Mouse (Mus musculus) lung, adult 18-20 months (tissue): ENCODE data around the gene Rgs6.

Experiments
- DNase-seq, 2 experiments: peaks; one replicate each; pipeline ENCODE4 v3.0.0; 2022; ENCODE audit warnings: mixed read lengths in 2 of 2

The Rgs6 gene

DNA sequence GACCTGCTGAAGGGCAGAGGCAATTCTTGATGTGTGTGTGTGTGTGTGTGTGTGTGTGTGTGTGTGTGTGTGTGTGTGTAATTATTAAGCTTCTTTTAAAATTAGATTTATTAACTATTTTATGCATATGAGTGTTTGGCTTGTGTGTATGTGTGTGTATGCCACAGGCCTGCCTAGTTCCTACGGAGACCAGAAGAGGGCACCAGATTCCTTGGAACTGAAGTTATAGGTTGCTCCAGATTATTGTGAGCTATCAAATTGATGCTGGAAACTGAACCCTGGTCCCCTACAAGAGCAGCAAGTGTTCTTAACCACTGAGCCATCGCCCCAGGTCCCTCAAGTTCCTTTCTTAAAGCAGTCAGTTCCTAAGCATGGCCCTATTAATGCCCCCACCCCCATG, 511.8 kb downstream of the Rgs6 start:
- DNase-seq: no peak

DNA sequence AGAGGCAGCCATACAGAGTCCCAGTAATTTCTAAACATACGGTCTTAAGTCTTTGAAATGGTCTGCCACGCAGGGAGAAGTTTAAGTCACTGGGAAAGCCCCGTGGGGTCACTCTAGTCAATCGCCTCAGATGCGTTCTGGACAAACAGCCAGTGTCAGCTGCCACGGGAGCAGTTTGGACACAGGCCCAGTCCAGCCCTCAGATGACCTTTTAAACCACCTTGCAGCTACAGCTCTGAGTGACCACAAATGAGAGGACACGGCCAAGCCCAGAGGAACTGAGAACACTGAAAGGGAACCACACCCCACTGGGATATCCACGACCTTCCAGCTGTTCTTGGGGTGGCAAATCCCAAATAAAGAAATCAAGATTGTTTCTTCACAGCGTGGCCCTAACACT, 512.3 kb downstream of the Rgs6 start:
- DNase-seq: peak; percentile 43 to 53

DNA sequence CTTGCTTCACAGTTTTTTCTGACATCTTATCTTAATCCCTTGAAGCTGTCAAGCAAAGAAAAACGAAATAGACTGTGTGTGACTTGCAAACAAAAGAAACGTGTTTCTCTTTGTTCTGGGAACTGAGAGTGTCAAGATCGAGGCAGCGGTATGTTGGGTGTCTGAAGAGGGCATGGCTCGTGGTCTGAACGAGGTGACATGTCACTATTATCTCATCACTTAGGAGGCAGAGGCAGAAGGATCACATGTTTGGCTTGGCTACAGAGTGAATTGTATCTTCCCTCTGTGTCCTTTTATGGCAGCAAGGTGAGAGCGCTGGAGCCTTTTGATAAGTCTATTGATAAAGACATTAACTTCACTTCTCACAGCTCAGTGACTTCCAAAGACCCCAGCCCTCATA, 512.8 kb downstream of the Rgs6 start:
- no peak for DNase-seq

- peak; percentile 75 to 82 for DNase-seq
Measured at GRCm38 (mm10) chr12:83105514-83106119, 517.5 kb downstream of the Rgs6 start.

GRCm38 (mm10) chr12:83106120-83106517, 518.0 kb downstream of the Rgs6 start:
- DNase-seq: no peak

DNA sequence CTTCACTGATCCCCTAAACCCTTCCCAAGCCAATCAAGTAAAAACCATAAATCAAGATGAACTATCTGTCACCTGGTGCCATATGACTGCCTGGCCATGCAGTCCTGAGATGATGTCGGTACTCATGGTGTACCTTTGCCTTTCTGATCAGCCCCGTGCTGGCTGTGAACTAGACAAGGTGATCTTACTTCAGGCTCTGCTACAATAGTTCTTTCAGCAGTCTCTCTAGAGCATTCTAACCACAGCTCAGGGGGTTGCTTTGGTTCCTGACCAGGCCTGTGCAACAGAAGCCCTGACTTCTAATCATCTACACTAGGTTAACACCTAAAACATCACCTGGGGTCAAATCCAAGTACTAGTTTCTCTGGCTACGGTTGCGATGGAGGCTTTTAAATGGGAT, 521.4 kb downstream of the Rgs6 start:
- DNase-seq: no peak

DNA sequence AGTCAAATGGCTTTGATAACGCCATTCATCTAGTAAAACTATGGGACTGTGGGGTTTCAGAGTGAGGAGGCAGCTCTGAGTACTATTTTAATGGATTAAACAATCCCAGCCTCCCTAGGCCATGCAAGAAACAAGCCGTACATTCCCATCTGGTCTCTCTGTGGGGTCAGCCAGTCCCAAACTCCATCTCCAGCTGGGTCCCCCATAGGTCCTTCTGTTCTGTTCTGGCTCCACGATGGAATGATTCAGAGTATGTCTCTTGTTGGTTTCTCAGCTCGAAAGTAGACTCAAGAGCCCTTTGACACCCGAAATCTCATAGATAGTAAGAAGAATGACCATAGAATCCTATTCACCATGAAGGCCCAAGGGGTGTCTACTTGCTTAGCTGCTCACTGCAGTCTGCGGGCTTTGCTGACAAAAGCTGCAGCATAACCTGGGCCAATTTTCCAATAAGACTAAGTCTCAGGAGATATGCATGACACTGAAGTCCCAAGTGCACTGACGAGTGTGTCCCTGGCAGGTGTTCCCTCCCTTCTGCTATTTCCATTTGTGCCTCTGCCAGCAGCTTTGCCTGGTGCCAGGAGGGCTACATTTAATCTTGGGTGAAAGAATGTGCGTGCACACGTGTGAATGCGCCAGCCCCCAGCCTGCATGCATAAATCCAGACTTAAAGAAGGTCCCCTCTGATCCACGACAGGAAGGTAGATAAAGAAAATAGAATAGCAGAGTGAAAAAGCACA, 522.0 kb downstream of the Rgs6 start:
- no peak for DNase-seq

DNA sequence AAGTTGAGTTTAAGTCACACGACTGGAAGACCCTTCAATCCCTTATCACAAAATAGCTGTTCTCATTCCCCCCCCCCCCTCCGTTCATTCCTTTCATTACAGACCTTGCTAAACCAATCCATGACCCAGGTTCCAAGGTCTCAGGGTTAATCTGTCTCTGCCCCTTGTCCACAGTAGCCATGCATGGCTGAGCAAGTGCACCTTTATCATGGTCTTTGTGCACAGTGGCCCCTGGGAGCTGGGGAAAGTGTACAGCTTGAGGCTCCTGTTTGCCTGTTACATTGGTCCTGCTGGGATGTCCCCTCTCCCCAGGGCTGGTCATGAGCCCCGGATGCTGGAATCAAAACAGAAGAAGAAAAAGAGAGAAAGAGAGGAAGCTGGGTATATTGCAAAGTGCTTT, 522.6 kb downstream of the Rgs6 start:
- DNase-seq: no peak

GRCm38 (mm10) chr12:83112283-83112682, 524.2 kb downstream of the Rgs6 start:
- DNase-seq: no peak

DNA sequence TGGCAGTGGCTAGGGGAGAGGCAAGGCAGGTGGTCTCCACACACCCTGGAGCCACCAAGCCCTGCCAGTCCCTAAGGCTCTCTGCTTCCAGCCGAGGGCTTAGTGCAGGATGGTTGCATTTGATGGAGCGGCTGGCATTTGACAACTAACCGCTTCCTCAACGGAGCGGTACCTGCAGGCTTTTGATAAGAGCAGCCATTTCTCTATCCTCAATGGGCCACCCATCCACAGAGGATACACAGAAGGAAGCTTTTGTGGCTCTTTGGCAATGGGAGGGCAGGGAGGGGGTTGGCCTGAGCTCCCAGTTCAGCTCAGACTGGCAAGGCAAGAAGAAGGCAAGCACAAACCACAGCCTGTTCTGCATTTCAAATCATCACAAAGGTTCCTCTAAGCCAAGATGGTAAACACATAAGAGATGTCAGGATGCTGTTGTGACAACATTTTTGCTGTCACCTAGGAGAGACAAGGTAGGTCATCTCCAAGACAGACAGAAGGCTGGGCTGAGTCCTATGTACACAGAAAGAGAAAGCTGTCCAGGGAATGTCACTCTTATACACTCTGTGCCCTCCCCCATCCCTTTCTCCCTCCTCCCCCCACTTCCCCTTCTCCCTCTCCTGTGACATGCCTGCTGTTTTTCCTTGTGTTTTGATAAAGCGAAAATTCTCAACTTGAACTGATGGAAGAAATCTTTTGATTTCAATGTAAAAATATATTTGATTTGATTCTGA, 525.0 kb downstream of the Rgs6 start:
- no peak for DNase-seq

- no peak for DNase-seq
Measured at GRCm38 (mm10) chr12:83113971-83114370, 525.9 kb downstream of the Rgs6 start.

DNA sequence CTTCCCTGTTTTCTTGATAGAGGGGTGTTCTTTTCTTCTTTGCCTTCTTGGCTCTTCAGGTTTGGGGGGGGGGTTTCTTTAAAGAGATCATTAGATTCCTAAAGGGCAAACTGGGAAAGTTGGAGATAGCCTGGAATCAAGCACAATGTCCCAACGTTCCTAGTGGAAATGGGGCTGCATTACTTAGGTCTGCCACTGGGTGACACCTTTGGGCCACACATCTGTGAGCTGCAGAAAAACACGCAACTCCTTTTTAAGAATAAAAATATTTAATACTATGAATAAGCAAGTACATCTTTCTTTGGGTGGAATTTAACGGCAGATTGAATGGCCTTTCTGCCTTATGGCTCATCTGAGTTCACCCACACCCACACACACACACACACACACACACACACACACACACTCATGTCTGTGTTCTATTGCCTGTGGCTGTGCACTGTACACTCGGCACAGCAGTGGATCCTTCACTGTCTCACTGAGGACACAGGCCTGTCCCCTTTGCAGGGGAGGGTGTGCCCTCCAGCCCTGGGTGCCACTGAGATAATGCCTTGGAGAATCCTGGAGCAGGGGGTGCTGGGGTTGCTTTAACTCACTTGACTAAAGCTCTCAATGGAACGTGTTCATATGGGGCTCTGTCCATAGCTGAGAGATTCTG, 526.4 kb downstream of the Rgs6 start:
- DNase-seq: peak; percentile 28 to 47

GRCm38 (mm10) chr12:83124111-83124510, 536.0 kb downstream of the Rgs6 start:
- no peak for DNase-seq

DNA sequence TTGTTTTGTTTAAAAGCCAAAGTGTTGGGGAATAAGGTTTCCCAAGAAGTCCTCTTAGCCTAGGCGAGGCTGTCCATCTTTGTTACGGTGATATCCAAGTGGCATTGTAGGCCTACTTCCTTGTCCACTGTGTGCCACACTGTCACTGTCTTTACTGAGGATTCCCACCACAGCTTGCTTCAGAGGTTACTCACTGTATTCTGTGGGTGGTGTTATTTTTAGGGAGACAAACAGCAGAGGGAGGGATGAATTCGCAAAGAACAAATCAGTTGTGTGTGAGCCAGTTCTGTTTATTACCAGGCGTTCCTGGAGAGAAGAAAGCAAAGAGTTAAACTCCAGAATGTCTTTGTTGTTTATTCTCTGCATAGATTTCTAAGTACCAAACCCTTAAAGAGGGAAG, 537.2 kb downstream of the Rgs6 start:
- DNase-seq: no peak

DNA sequence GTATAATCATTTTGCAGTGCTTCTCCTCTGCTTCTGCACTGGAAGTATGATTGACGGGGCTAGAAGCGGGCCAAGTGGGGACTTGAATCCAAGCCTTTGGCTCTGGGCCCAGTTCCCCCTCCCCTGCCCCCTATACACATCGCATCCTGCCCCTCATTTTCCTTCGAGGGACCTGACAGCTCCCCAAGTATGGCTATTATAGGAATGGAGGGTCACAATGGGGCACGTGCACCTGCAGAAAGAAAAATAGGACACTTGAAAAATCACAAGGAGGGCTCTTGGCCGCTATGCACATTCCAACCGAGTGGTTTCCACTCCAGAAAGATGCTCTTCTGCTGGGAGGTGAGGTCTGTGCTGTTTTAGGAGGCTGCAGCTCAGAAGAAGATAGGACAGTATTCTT, 538.8 kb downstream of the Rgs6 start:
- DNase-seq: peak in 1 of 2 experiments; percentile 27

GRCm38 (mm10) chr12:83127955-83128354, 539.9 kb downstream of the Rgs6 start:
- DNase-seq: no peak

- no peak for DNase-seq
Measured at GRCm38 (mm10) chr12:83128606-83129005, 540.5 kb downstream of the Rgs6 start.

- DNase-seq: no peak
Measured at GRCm38 (mm10) chr12:83131405-83131804, 543.3 kb downstream of the Rgs6 start.

DNA sequence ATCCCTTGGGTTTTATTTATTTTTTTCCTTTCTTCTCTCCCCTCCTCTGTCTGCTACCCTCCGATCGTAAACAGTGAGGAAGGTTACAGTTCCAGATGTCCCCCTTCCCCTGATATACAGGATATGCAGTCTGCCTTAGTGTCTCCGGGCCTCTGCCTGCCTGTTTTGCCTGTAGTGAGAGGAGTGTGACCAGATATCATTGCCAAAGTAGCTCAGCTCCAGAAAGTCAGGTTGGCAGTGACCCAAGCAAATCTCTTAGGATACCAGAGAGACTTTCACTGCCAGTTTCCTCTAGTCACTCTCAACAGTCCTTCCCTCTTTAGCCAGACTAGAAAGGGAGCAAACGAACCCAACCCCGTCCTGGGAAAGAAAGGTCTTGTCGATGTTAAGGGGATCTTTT, 545.7 kb downstream of the Rgs6 start:
- DNase-seq: peak; percentile 7 to 23

DNA sequence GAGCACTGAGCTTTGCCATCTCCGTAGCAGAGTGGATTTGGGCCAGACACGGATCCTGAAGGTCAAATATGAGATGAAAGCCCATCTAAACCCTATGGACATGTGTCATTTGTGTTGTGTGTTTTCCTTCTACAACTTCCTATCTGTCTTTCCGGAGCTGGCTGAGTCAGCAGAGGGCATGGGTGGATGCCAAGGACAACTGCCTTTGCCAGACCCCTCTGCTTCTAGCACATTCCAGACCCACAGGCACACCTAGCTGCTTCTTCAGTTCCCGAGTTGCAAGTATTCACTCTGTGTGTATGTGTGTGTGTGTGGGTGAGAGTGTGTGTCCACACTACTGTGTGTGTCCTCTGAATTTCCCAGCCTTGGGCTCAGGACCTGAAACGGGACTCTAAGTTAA, 547.9 kb downstream of the Rgs6 start:
- no peak for DNase-seq

GRCm38 (mm10) chr12:83136460-83136859, 548.4 kb downstream of the Rgs6 start:
- DNase-seq: no peak

DNA sequence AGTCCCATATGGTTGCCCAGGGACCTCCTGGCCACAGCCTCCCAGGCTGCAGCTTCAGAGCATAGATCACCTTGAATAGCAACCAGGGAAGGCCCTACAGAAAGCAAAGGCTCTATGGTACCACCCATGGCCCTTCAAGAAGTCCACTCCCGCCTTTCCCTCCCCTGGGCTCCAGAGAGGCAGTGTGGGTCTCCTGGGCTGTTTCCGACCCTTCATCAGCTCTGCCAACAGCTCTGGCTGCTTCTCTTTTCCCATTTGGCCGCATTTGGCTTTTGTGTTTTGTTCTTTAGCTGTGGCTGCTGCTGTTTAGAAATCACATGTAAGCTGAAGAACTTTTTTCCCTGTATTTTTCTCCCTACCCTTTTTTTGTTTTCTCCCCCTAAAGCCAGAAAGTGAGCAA, 548.9 kb downstream of the Rgs6 start:
- DNase-seq: no peak

GRCm38 (mm10) chr12:83141164-83141563, 553.1 kb downstream of the Rgs6 start:
- DNase-seq: no peak

DNA sequence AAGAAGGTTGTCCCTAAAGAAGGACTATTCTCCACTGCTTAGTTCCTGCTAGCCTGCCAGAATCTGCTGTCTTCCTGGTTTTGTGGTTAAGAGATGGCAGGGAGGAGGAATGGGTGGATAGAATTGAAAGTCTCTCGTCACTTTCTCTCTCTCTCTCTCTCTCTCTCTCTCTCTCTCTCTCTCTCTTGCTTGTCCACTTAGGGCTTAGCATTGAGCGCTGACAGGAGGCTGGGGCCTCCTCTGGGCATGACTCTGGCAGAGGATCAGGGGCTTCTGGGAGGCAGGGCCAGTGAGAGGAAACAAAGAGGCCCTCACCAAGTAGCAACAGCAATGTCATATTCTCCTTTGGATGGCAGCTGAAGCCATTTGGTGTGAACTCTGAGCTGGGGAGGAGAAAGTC, 554.4 kb downstream of the Rgs6 start:
- DNase-seq: no peak
